Mouse (Mus musculus): ENCODE data around the gene Gm6408. TPM values are rescaled to one million over a fixed set of nuclear protein-coding genes. Genes with fewer than 3 reads are reported as not detected.
"Not testable (repeated sequence)": the region's sequence is repeated elsewhere in the genome, so short reads cannot be mapped to it uniquely, and the experiment has no call there.

The Gm6408 gene
- total RNA-seq (2015): not detected in 2 replicates
- total RNA-seq (2017): not detected in 2 replicates

DNA sequence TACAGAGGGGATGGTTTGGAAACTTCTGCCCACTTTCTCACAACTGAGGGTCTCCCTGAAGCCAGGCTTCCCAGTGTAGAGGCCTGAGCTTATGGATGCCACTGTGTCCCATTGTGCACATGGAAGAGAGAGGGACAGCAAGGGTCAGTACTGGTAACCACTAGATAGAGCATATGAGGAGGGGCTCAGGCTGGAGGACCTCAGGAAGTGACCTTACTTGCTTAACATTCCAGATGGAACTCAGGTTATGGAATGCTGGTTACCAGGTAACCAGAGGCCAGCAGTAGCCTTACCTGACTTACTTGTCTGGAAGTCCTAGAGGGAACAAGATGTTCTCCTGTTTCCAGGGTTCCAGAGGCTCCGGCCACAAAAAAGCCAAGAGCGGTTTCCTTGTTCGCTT, at the start of gene Gm6408:
TSS of gene Gm6408 (plus strand) at position 301 of the 400 bp plus-strand sequence.
- ATAC-seq (ENCODE audit: poor library complexity, severe bottlenecking): not testable (repeated sequence)

DNA sequence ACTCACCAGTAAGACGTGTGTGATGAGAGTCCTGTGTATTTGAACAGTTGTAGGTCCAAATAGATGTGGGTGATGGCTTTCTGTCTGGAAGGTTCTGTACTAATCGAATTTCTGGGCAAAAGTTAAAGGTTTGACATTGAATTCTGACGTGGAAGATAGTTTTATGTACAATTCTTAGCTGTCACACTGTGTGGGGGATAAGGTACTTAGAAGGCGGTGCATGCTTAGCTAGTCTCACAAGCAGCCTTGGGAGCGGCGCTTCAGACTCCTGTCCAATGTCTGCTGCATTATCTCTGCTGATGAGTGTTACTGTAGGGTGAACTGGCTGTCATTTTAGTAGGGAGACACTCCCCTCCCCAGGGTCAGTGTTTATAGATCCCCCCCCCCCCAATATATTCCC, 49.3 kb upstream of the Gm6408 start:
- ATAC-seq (ENCODE audit: poor library complexity, severe bottlenecking): no peak

DNA sequence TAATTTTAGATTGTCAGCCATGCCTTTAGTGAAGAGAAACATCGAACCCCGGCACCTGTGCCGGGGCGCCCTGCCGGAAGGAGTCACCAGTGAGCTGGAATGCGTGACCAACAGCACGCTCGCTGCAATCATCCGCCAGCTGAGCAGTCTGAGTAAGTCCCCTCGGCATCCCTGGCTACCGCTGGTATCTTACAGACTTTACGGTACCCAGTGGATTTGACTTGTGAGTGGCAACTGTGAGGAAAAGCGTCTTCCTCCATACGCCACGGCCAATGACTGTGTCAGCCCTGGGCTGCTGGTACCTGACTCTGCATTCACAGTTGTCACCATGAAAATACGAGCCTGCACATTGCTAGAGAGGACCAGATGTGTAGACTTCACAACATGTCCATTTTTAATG, 46.4 kb upstream of the Gm6408 start:
- ATAC-seq (ENCODE audit: poor library complexity, severe bottlenecking): no peak

DNA sequence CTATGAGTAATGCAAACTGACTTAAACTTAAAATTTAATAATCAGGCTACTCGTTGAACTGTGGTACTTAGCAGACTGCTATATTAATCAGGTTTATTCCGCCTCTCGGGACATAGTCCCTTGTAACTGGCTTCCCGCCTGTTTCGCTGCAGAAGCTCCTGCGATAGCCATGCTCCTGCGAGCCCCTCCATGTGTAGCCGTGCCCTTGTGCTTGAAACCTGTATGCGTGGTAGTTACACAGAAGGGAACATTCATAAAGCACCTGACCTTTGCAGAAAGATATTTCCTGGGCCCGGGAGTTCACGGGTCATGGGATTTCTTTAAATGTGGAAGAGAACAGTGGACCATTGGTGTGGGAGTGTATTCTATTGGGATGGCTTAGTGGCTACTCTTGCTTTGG, 45.0 kb upstream of the Gm6408 start:
- ATAC-seq (ENCODE audit: poor library complexity, severe bottlenecking): no peak

DNA sequence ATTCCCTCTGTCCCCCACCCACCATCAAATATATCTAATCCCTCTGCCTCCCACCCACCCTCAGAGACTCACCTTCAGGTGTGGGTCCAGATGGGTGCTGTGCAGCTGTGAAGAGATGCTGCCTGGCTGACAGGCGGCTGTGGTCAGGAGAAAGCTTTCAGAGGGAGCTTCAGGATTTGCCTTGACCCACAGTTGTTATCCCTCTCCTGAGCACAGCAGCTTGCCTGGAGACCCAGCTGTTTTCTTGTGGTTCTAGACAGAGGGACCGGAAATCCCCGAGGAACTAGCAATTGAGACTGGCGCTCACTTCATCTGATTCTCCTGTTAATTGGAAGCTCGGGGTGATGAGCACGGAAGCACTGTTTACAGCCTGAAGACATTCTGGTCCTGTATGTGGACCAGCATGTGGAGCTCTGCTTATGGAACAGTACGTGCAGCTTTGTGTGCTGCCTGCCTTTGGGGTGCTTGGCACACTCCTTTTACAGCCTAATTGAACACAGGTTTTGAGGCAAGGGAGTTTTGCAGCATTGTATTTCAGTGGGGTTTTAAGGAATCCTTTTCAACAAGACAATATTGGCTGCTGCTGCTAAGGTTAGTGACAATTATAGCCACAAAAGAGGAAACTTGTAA, 42.5 kb upstream of the Gm6408 start:
- ATAC-seq (ENCODE audit: poor library complexity, severe bottlenecking): no peak

DNA sequence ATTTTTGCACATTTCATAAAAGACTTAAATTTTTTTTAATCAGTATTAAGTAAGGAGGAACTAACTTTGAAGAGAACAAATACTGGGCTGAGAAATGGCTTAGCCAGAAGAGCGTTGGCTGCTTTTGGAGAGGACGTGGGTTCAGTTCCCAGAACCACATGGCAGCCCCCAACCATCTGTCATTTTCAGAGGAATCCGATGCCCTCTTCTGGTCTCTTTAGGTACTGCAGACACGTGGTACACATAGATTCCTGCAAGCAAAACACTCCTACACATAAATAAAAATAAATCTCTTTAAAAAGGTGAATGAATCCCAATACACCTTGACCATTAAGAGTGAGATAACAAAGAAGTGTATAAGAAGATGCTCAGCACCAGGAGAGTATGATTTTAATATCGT, 41.5 kb upstream of the Gm6408 start:
- no peak for ATAC-seq (ENCODE audit: poor library complexity, severe bottlenecking)

DNA sequence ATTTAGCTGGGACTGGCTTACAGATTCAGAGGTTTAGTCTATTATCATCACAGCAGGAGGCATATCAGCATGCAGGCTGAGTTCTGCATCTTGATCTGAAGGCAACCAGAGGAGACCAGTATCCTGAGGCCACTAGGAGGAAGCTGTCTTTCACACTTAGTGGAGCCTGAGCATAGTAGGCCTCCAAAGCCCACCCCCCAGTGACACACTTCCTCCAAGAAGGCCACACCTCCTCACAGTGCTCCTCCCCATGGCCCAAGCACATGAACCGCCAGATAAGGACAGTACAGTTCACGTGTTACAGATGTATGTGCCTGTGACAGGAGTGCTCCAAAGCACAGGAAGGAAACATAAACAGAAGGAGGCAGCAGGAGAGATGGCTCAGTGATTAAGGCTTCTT, 39.0 kb upstream of the Gm6408 start:
- no peak for ATAC-seq (ENCODE audit: poor library complexity, severe bottlenecking)

DNA sequence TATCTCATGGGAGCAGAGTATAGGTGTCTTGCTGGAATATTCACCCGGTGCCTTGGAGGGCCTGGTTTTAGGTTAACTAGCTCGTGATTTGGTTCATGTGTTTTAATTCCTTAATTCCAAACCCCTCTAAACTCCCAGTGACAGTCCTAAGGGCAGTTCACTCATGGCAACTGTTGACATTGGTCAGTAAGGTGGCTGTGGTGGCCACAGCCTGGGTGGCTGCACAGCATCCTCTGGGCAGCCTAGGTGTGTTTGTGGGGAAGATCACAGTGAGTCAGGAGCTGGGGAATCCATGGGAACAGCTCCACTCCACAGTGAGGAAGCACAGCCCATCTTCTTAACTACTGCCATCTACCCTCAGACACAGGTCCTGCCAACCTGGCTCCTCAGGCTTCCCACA, 35.1 kb upstream of the Gm6408 start:
- no peak for ATAC-seq (ENCODE audit: poor library complexity, severe bottlenecking)

DNA sequence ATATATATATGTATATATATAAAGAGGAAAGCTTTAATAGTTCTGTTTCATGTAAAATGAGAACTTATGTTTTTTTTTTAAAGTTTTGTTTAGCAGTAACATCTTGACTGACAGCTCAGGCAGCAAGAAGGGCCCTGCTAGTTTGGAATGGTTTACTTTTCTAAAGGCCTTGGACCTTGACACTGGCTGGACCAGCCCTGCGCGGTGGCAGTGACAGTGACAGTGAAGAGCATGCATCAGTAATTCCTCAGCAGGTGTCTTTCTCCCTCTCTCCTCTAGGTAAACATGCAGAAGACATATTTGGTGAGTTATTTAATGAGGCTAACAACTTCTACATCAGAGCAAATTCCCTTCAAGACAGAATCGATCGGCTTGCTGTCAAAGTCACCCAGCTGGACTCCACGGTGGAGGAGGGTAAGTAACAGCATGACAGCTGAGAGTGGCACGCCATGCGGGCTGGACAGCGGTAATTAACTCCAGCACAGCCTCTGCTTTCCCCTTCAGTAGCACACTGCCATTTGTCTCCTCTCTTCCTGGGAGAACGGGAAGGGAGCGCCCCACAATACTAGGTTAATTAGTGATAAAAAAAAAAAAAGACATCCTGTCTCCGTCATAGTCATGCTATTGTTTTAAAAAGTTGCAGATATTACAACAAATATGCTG, 30.0 kb upstream of the Gm6408 start:
- no peak for ATAC-seq (ENCODE audit: poor library complexity, severe bottlenecking)

DNA sequence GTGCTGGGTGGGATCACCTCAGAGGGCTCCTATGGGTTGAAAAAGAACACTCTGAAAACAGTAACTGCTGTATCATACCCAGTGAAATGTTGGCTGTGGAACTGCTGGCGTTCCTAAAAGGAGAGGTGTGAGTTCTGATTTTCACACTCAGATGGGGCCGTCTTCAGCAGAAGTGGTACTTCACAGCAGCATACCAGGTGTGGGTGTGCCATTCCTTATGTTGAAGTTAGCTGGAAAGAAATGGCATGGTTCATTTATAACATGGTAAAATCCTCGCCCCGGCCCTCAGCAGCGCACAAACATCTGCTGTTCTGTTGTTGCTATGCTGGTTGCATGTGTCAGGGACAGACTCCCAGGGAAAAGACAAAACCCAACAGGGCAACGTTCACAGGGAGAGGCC, 28.2 kb upstream of the Gm6408 start:
- ATAC-seq (ENCODE audit: poor library complexity, severe bottlenecking): no peak

DNA sequence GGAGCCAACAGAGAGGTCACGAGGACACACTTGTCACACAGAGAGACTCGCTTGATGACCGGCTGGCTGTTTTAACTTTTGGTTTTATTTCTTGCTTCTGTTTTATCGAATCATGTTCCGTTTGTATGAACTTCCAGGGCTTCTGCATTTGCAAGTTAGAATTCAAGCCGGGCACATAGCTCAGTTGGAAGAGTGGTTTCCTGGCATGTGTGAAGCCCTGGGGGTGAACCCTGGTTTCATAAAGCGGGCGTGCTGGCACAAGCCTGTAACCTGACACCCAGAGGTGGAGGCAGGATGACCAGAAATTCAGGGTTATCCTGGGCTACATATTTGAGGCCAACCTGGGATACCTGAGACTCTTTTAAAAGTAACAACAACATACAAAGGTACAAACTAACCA, 20.2 kb upstream of the Gm6408 start:
- ATAC-seq (ENCODE audit: poor library complexity, severe bottlenecking): no peak

DNA sequence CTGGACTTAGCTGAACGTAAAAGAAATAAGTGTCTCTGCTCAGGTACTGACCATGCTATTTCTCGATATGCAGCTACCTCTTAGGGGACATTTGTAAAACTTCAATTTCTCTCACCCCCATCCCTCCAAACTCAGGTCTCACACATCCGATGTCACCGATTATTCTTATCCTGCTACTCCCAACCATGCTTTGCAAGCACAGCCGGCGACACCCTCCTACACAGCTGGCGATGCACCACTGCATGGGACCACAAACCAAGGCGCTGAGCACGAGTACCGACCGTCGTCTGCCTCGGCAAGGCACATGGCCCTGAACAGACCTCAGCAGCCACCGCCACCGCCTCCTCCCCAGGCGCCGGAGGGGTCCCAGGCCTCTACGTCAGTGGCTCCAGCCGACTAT, 15.1 kb upstream of the Gm6408 start:
- ATAC-seq (ENCODE audit: poor library complexity, severe bottlenecking): no peak

DNA sequence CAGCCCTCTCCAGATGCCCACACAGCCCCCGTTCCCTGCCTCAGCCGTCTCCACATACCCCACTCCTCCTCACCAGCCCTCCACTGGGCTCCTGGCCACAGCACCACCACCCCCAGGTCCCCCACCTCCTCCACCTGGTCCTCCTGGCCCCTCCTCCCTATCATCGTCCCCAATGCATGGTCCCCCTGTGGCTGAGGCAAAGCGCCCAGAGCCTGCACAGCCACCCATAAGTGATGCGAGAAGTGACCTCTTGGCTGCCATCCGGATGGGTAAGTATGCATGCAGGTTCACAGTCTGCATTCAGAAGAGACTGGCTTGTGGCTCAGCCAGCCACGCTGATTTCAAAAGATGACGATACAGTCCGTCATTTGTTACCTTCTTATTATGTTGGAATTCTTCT, 13.5 kb upstream of the Gm6408 start:
- ATAC-seq (ENCODE audit: poor library complexity, severe bottlenecking): no peak

DNA sequence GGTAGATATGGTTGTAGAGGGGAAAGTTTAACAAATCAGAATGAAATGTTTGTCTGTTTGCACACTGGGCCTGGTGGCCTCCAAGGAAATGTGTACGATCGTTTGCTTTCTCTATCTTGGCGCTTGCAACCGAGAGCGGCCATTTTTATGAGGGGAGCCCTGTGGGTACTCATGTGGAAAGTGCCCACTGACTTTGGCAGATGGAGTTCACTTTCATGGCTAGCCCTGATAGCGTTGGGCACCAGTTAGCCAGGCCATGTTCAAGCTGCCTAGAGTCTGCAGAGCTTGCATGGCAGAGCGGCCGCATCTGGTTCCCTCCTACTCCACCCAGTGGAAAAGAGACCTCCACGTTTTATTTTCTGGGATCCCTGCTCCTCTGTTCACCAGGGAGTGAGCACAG, 10.9 kb upstream of the Gm6408 start:
- no peak for ATAC-seq (ENCODE audit: poor library complexity, severe bottlenecking)

DNA sequence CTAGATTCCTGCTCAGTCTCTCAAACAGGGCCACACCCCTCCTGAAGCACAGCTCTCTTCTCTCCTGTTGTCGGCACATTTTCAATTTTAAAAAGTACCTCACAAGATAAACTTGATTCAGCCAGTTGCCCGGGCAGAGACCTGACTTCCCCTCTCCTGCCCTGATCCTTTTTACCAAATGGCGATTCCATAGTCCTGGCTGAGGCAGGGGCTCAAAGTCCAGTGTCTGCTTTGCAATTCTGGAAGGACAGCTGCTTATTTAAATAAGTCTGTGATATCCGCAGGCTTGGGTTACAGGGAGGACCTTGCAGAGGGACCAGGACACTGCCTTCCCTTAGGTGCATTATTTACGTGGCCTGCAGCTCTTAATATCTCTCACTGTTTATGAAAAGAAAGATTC, 10.5 kb upstream of the Gm6408 start:
- ATAC-seq (ENCODE audit: poor library complexity, severe bottlenecking): no peak

DNA sequence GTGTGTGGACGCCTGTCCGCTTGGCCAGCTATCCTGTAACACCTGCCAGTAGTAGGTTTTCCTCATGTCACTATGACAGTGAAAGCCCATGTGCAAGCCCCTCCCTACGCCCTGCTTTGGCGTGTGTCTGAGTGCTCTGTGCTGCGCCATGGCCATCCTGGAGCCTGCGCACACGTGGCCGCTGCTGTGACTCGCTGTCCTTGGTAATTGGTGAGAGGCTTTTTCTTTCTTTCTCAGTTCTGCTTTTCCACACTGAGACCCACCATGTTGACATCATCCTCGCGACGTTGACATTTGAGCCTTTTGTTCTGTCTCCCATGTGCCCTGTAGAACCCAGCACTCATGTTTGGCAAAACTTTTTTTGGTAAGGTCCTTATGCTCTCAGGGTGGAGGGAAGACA, 9.9 kb upstream of the Gm6408 start:
- no peak for ATAC-seq (ENCODE audit: poor library complexity, severe bottlenecking)

DNA sequence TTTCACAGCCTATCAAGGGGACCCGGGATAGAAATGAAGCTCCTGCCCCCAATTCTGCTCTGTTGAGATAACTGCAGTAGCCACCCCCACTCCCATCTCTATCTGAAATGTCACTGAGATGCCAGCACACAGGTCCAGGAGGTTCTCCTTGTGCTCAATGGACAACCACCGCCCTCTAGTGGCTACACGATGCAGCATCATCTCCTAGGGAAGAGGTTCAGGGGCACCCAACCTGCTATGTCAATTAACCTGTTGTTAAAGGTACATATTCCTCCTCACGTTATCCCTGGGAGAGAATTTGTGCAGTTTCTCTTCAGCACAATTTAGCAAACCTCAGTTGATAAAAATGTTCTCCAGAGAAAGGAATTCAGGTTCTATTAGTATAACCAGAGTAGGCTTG, 2.2 kb upstream of the Gm6408 start:
- ATAC-seq (ENCODE audit: poor library complexity, severe bottlenecking): not testable (repeated sequence)

DNA sequence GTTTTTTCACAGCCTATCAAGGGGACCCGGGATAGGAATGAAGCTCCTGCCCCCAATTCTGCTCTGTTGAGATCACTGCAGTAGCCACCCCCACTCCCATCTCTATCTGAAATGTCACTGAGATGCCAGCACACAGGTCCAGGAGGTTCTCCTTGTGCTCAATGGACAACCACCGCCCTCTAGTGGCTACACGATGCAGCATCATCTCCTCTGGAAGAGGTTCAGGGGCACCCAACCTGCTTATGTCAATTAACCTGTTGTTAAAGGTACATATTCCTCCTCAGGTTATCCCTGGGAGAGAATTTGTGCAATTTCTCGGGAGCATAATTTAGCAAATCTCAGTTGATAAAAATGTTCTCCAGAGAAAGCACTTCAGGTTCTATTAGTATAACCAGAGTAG, 7.2 kb downstream of the Gm6408 start:
- not testable (repeated sequence) for ATAC-seq (ENCODE audit: poor library complexity, severe bottlenecking)

DNA sequence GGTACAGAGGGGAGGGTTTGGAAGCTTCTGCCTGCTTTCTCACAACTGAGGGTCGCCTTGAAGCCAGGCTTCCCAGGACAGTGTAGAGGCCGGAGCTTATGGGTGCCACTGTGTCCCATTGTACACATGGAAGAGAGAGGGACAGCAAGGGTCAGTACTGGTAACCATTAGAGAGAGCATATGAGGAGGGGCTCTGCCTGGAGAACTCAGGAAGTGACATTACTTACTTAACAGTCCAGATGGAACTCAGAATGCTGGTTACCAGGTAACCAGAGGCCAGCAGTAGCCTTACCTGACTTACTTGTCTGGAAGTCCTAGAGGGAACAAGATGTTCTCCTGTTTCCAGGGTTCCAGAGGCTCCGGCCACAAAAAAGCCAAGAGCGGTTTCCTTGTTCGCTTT, 9.3 kb downstream of the Gm6408 start, which contains the start of gene Gm6370:
TSS of gene Gm6370 (plus strand) at position 301 of the 400 bp plus-strand sequence.
- ATAC-seq (ENCODE audit: poor library complexity, severe bottlenecking): not testable (repeated sequence)

DNA sequence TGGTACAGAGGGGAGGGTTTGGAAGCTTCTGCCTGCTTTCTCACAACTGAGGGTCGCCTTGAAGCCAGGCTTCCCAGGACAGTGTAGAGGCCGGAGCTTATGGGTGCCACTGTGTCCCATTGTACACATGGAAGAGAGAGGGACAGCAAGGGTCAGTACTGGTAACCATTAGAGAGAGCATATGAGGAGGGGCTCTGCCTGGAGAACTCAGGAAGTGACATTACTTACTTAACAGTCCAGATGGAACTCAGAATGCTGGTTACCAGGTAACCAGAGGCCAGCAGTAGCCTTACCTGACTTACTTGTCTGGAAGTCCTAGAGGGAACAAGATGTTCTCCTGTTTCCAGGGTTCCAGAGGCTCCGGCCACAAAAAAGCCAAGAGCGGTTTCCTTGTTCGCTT, 20.3 kb downstream of the Gm6408 start, which contains the start of gene 4930449I24Rik:
TSS of gene 4930449I24Rik (plus strand) at position 301 of the 400 bp plus-strand sequence.
- not testable (repeated sequence) for ATAC-seq (ENCODE audit: poor library complexity, severe bottlenecking)

DNA sequence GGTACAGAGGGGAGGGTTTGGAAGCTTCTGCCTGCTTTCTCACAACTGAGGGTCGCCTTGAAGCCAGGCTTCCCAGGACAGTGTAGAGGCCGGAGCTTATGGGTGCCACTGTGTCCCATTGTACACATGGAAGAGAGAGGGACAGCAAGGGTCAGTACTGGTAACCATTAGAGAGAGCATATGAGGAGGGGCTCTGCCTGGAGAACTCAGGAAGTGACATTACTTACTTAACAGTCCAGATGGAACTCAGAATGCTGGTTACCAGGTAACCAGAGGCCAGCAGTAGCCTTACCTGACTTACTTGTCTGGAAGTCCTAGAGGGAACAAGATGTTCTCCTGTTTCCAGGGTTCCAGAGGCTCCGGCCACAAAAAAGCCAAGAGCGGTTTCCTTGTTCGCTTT, 32.1 kb downstream of the Gm6408 start, which contains the start of gene Gm3402:
TSS of gene Gm3402 (plus strand) at position 301 of the 400 bp plus-strand sequence.
- not testable (repeated sequence) for ATAC-seq (ENCODE audit: poor library complexity, severe bottlenecking)

DNA sequence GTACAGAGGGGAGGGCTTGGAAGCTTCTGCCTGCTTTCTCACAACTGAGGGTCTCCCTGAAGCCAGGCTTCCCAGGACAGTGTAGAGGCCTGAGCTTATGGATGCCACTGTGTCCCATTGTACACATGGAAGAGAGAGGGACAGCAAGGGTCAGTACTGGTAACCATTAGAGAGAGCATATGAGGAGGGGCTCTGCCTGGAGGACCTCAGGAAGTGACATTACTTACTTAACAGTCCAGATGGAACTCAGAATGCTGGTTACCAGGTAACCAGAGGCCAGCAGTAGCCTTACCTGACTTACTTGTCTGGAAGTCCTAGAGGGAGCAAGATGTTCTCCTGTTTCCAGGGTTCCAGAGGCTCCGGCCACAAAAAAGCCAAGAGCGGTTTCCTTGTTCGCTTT, 43.7 kb downstream of the Gm6408 start, which contains the start of gene Gm3404:
TSS of gene Gm3404 (plus strand) at position 301 of the 400 bp plus-strand sequence.
- ATAC-seq (ENCODE audit: poor library complexity, severe bottlenecking): not testable (repeated sequence)
